Mouse (Mus musculus) monocyte, adult 5-6 weeks (primary cell): Measurements from ENCODE around the gene Hmgb2. TPM values are rescaled to one million over a fixed set of nuclear protein-coding genes. Genes with fewer than 3 reads are reported as not detected.

Experiments
- ATAC-seq: fragments of 153-309, 156-312 bp; replicated peaks from 2 replicates; pipeline ENCODE4 v1.8.0; 2017; ENCODE audit warnings: mild to moderate bottlenecking; ENCODE audit not compliant: low TSS enrichment, insufficient number of reproducible peaks, severe bottlenecking, poor library complexity, low FRiP score
- total RNA-seq: library from RNA; stranded (forward); fragments of 200-1000, 200-491, 200-594 nt; gene quantifications from 3 replicates; pipeline ENCODE4 v1.2.3, GENCODE M21; 2017

Gene Hmgb2
- total RNA-seq = 134 to 175 TPM (median 154 TPM) in 3 replicates

- ATAC-seq = peak; percentile 99
Observed at GRCm38 (mm10) chr8:57511316-57512118, at the start of gene Hmgb2. TSS of gene Hmgb2 (plus strand) at chr8:57511907.

DNA sequence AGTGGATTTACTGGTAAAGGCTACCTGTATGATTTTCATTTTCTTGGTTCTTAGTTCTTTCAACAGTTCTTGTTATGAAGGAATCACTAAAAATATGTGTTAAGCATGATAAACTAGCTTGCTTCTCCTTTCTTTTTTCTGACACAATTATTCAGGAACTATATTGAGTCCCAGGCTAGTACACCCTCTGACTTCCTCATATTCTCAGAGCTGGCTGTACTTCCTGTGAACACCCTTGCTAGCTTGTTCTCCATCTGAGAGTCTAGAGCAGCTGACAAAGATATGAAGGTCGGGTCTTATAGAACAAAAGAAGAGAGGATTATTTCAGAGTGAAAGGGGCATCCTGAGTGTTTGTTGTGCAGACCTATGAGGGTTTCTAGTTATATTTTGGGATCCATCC is 48.9 kb upstream of the Hmgb2 start:
- ATAC-seq = peak; percentile 92

DNA sequence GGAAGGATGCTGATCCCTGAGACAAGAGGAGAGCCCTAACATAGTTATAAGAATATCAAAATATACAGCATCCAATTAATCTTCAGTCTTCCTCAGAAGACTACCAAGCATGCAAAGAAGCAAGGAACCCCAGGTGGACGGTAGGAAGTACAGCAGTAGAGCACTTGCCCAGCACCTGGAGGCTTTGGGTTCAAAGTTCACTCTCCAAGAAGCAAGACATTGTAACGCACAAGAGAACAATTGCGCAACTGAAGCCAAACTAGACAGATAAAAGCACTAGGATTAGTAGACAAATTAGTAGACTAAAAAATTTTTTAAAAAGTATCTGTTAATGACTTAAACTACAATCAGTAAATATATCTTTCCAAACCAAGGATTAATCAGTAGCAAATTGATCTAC is 48.0 kb upstream of the Hmgb2 start:
- ATAC-seq = no peak

DNA sequence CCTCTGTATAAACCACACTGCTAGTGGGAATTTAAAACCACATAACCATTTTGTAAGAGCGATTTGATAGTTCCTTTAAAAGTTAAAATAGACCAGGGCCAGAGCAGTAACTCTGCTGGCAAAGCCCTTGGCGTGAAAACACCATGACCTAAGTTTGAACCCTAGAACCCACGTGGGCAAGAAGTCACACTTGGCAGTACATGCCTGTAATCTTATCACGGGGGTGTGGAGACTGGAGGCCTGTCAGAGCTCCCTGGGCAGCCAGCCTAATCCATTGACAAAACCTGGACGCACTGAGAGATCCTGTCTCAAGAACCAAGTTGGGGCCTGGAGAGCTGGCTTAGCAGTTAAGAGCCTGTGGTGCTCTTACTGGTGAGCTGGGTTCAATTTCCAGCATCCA is 43.1 kb upstream of the Hmgb2 start:
- peak; percentile 81 for ATAC-seq

DNA sequence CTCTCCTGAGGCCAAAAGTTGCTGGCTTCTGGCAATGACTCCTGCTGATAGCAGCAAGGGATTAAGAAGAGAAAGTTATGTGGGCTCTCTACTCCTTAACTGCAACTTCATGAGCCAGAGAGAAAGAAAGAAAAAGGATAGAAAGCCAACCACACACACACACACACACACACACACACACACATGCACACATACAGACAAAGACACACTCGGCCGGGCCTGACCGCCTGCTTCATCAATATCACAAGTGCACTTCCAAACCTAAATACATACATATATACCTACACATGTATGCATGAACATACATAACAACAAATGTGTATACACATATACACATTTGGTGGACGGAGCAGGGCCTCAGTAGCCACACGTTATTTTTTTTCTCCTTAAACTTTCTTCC is 40.8 kb upstream of the Hmgb2 start:
- no peak for ATAC-seq

DNA sequence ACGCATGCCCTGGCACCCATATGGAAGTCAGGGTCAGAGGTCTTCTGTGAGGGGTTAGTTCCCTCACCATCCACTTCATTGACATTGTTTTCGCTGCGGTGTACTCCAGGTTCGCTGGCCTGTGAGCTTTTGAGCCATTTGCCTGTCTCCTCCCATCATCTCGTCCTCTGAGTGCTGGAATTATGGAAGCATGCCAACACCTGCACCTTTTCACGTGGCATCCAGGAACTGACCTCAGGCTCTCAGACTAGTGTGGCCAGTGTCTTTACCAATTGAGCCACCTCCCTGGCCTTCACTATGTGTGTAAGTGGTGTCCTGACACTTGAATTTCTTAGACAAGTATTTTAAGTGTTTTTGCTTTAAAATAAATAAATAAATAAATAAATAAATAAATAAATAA is 38.0 kb upstream of the Hmgb2 start:
- ATAC-seq = no peak

- ATAC-seq = 0 out of 2 replicates have a peak, but pooled peaks have one; percentile 22
Observed at GRCm38 (mm10) chr8:57478406-57478805, 33.3 kb upstream of the Hmgb2 start.

- ATAC-seq = peak; percentile 53; the same call in 1 of the 2 replicates
Observed at GRCm38 (mm10) chr8:57479700-57480099, 32.0 kb upstream of the Hmgb2 start.

DNA sequence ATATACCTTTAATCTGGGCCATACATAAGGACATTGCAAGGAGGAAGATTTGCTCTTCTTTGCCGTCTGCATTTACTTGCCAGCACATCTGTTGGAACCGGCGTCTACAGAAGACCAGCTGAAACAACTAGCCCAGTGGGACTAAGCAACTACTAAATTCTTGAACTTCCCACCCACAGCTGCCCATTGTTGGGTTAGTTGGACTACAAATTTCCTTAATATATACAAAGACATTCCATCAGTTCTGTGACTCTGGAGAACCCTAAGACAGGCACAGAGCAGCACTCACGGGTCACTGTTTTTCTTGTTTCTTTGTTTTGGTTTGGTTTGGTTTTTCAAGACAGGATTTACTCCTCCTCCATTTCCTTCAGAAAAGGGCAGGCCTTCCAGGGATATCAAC is 31.1 kb upstream of the Hmgb2 start:
- no peak for ATAC-seq

GRCm38 (mm10) chr8:57486491-57487440 is 24.9 kb upstream of the Hmgb2 start:
- no peak for ATAC-seq

GRCm38 (mm10) chr8:57487441-57488155 is 24.1 kb upstream of the Hmgb2 start, which contains the start of gene Sap30:
TSS of gene Sap30 (minus strand) at chr8:57487860.
- peak; percentile 99 for ATAC-seq

GRCm38 (mm10) chr8:57488312-57488765 is 23.4 kb upstream of the Hmgb2 start:
- ATAC-seq = peak; percentile 42

- ATAC-seq = no peak
Observed at GRCm38 (mm10) chr8:57489366-57489765, 22.3 kb upstream of the Hmgb2 start.

- ATAC-seq = no peak
Observed at GRCm38 (mm10) chr8:57489896-57490295, 21.8 kb upstream of the Hmgb2 start.

GRCm38 (mm10) chr8:57491873-57492272 is 19.8 kb upstream of the Hmgb2 start:
- no peak for ATAC-seq

GRCm38 (mm10) chr8:57498494-57498846 is 13.2 kb upstream of the Hmgb2 start:
- ATAC-seq = no peak

DNA sequence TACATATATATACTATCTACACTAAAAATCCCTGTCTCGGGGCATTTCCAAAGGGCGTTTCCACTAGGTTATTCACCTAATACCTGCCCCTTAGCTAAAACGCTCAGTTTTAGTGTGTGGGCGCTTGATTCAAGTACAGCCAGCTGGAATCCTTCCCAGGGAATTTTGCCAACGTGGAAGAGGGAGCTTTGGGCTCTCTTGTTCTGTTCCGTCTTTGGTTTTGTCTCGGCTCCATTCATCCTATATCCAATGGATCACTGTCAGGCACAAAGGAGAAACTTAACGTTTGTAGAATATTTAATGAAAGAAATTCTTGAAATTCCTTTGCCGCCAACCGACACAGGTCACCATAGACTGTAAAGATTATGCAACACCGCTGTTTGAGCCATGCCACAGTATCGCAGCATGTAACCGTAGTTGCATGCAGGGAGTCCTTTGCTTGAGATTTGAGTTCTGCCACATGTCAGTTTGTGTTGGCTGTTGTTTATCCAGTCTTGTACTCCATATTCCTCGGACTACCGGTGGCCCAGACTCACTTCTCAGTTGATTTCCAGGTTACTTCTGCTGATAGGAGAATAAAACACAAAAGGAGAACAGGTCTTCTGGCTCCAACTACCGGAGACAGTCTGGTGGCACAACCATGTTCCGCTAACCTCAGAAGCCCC is 12.7 kb upstream of the Hmgb2 start:
- ATAC-seq = no peak

- peak; percentile 80 for ATAC-seq
Observed at GRCm38 (mm10) chr8:57503641-57504040, 8.1 kb upstream of the Hmgb2 start.
